Mouse (Mus musculus) kidney, adult 2 months (tissue): ENCODE data around the gene Epc2.

Experiments
- CTCF ChIP-seq: fragments of 200-500 bp; conservative IDR thresholded peaks from 2 replicates; pipeline ENCODE4 v1.5.1; 2011; ENCODE audit warnings: low read depth, mild to moderate bottlenecking, control low read depth, low read length, moderate library complexity, mixed read lengths; ENCODE audit not compliant: insufficient read depth, insufficient read length
- POLR2A ChIP-seq: fragments of 200-500 bp; IDR thresholded peaks from one replicate; pipeline ENCODE4 v1.6.1; 2011; ENCODE audit warnings: low read depth, low read length, control low read depth

DNA sequence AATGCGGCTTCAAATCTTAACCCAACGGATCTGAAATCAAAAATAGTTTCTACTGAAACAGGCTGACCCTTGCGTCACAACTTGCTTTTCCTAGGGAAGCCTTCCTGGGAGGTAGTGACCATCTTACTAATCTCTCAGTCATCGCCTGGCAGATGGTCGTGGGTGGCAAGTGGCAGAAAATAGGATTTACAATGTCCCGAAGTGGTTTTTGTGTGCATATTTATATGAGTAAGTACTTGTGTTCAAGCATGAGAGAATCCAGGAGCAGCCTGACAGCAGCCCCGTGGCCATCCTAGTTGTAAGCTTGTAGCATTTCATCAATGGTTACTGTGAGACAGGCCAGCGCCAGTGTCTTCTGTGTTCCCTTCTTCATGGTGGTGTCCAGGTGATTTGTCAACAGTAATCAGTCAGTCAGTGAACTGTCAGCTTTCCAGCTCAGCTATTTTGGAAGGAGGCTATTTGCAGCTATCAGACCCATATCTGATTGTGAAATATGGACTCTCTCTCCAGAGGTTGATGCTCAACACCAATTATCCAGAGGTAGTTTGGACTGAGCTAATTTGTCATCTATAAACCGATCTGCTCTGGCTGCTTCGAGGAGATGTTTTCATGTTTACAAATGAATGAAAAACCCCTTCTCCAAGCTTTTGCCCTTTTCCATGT is 111.5 kb downstream of the Epc2 start:
- TF ChIP-seq POLR2A (no peak), CTCF (no peak)
